Mouse (Mus musculus) intestine, embryonic 16.5 days (tissue): ENCODE data around the gene Smim6. TPM values are rescaled to one million over a fixed set of nuclear protein-coding genes. Genes with fewer than 3 reads are reported as not detected.

Source experiments
- polyA plus RNA-seq: library from polyadenylated mRNA; unstranded; fragments of >200 nt; fragmentation: Nextera tagmentation; extraction: Ambion mirVana; gene quantifications from 2 replicates; pipeline ENCODE4 v1.2.1, GENCODE M21; 2015

The Smim6 gene
- polyA plus RNA-seq, 1 experiment from 2014 or later = 38.6 TPM

Other genes with a start within 250 kb of the Smim6 start
- 67.1 and 73.1 TPM in 2 replicates for gene Grb2, start 203.4 kb upstream of the Smim6 start, polyA plus RNA-seq
- 19.7 and 21.1 TPM in 2 replicates for gene Tmem94, start 146.6 kb upstream of the Smim6 start, polyA plus RNA-seq
- 11.2 and 11.7 TPM in 2 replicates for gene Caskin2, start 98.4 kb upstream of the Smim6 start, polyA plus RNA-seq
- 34.2 and 37.7 TPM in 2 replicates for gene Tsen54, start 97.3 kb upstream of the Smim6 start, polyA plus RNA-seq
- gene Llgl2, start 88.0 kb upstream of the Smim6 start, polyA plus RNA-seq = 102 and 107 TPM in 2 replicates
- 168 and 230 TPM in 2 replicates for gene Myo15b, start 53.6 kb upstream of the Smim6 start, polyA plus RNA-seq
- gene Smim5, start 12.1 kb upstream of the Smim6 start, polyA plus RNA-seq = 1.6 and 3.1 TPM in 2 replicates
- 27.3 and 29.2 TPM in 2 replicates for gene Sap30bp, start 21.3 kb downstream of the Smim6 start, polyA plus RNA-seq
- 15.7 and 16.7 TPM in 2 replicates for gene Recql5, start 21.5 kb downstream of the Smim6 start, polyA plus RNA-seq
- 11.9 and 15.2 TPM in 2 replicates for gene Itgb4, start 62.7 kb downstream of the Smim6 start, polyA plus RNA-seq
- 360 and 389 TPM in 2 replicates for gene Galk1, start 100.7 kb downstream of the Smim6 start, polyA plus RNA-seq
- gene H3f3b, start 115.9 kb downstream of the Smim6 start, polyA plus RNA-seq = 1,239 and 1,387 TPM in 2 replicates
- gene Unk, start 118.3 kb downstream of the Smim6 start, polyA plus RNA-seq = 22.9 and 24.4 TPM in 2 replicates
- gene Unc13d, start 165.9 kb downstream of the Smim6 start, polyA plus RNA-seq = 6.4 and 7.5 TPM in 2 replicates
- 135 and 160 TPM in 2 replicates for gene Wbp2, start 175.0 kb downstream of the Smim6 start, polyA plus RNA-seq
- 13.9 and 14.7 TPM in 2 replicates for gene Trim47, start 215.2 kb downstream of the Smim6 start, polyA plus RNA-seq
- gene Trim65, start 219.1 kb downstream of the Smim6 start, polyA plus RNA-seq = 7.7 and 9.3 TPM in 2 replicates
- gene Mrpl38, start 226.9 kb downstream of the Smim6 start, polyA plus RNA-seq = 104 and 110 TPM in 2 replicates